Mouse (Mus musculus): ENCODE data around the gene Sh3pxd2a. TPM values are rescaled to one million over a fixed set of nuclear protein-coding genes. Genes with fewer than 3 reads are reported as not detected.

Gene Sh3pxd2a
- polyA plus RNA-seq, 1 experiment from 2014 or later = 6.4 TPM

GRCm38 (mm10) chr19:47429245-47429644 lies 35.0 kb downstream of the Sh3pxd2a start:
- H3K27me3 ChIP-seq = no peaks in the 10 kb centered on the region
- no peak for ATAC-seq (replicated peaks; ENCODE audit: low FRiP score)
- peak overlapping the region; percentile 72; the same call in 1 of the 2 replicates for H3K27ac ChIP-seq
- H3K4me1 ChIP-seq = peaks cover 47% of the 10 kb centered on the region
- H3K4me3 ChIP-seq (replicated peaks) = no peak overlapping the region
- H3K9me3 ChIP-seq (replicated peaks) = no peaks in the 10 kb centered on the region
- H3K9ac ChIP-seq = no peak overlapping the region
- WGBS = 71% methylated on average over 3 of the region's 3 CpGs
- no peak overlapping the region for H3K4me2 ChIP-seq
- H3K36me3 ChIP-seq = 0 out of 2 replicates have a peak, but pooled peaks cover under 1% of the 10 kb centered on the region

GRCm38 (mm10) chr19:47428794-47429193 lies 35.4 kb downstream of the Sh3pxd2a start:
- H3K27me3 ChIP-seq = no peaks in the 10 kb centered on the region
- ATAC-seq (replicated peaks; ENCODE audit: low FRiP score) = peak; percentile 47

GRCm38 (mm10) chr19:47427841-47428789 lies 36.1 kb downstream of the Sh3pxd2a start:
- peaks cover 43% of the 10 kb centered on the region for H3K4me1 ChIP-seq
- H3K27me3 ChIP-seq = no peaks in the 10 kb centered on the region
- peak overlapping the region; percentile 72 for H3K27ac ChIP-seq
- H3K4me3 ChIP-seq (replicated peaks) = no peak overlapping the region
- H3K36me3 ChIP-seq = peaks cover 11% of the 10 kb centered on the region; the same call in 1 of the 2 replicates
- peak; percentile 31 for ATAC-seq (replicated peaks; ENCODE audit: low FRiP score)
- 20% methylated on average over 13 of the region's 13 CpGs for WGBS
- 0 out of 2 replicates have a peak overlapping the region, but pooled peaks have one; percentile 17 for H3K4me2 ChIP-seq
- 0 out of 2 replicates have a peak overlapping the region, but pooled peaks have one; percentile 24 for H3K9ac ChIP-seq
- H3K9me3 ChIP-seq (replicated peaks) = no peaks in the 10 kb centered on the region

More at GRCm38 (mm10) chr19:47428794-47429193, 35.4 kb downstream of the Sh3pxd2a start:
- no peaks in the 10 kb centered on the region for H3K9me3 ChIP-seq (replicated peaks)
- no peak overlapping the region for H3K9ac ChIP-seq
- H3K4me2 ChIP-seq = no peak overlapping the region
- H3K4me3 ChIP-seq (replicated peaks) = no peak overlapping the region
- H3K36me3 ChIP-seq = peaks cover 5% of the 10 kb centered on the region; the same call in 1 of the 2 replicates
- peaks cover 47% of the 10 kb centered on the region for H3K4me1 ChIP-seq
- 33% methylated on average over 7 of the region's 7 CpGs for WGBS
- H3K27ac ChIP-seq = peak overlapping the region; percentile 72

DNA sequence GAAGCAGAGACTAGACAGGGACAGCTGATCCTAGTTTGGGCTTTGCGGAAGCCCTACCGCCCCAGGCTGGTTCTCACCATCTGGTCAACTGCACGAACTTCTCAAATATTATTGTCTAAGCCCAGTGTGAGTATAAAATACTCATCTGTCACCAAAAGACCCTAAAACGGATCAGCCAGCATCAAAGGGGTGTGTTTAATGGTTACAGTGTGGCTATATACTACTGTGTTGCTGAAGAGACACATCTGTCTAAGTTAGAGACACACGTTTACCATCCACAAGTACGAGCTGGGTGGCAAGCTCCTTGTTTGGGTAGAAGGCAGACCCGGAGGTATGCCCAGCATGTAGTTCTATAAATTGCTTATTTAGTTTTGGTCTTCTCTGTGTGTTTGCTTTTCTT lies 40.6 kb downstream of the Sh3pxd2a start:
- ATAC-seq (replicated peaks; ENCODE audit: low FRiP score) = no peak
- H3K27ac ChIP-seq = no peak overlapping the region
- no peaks in the 10 kb centered on the region for H3K9me3 ChIP-seq (replicated peaks)
- H3K27me3 ChIP-seq = no peaks in the 10 kb centered on the region
- H3K9ac ChIP-seq = no peak overlapping the region
- H3K4me2 ChIP-seq = no peak overlapping the region
- no peak overlapping the region for H3K4me3 ChIP-seq (replicated peaks)
- H3K36me3 ChIP-seq = peaks cover 11% of the 10 kb centered on the region; the same call in 1 of the 2 replicates
- WGBS = 66% methylated on average over 7 of the region's 7 CpGs
- peaks cover 32% of the 10 kb centered on the region for H3K4me1 ChIP-seq

DNA sequence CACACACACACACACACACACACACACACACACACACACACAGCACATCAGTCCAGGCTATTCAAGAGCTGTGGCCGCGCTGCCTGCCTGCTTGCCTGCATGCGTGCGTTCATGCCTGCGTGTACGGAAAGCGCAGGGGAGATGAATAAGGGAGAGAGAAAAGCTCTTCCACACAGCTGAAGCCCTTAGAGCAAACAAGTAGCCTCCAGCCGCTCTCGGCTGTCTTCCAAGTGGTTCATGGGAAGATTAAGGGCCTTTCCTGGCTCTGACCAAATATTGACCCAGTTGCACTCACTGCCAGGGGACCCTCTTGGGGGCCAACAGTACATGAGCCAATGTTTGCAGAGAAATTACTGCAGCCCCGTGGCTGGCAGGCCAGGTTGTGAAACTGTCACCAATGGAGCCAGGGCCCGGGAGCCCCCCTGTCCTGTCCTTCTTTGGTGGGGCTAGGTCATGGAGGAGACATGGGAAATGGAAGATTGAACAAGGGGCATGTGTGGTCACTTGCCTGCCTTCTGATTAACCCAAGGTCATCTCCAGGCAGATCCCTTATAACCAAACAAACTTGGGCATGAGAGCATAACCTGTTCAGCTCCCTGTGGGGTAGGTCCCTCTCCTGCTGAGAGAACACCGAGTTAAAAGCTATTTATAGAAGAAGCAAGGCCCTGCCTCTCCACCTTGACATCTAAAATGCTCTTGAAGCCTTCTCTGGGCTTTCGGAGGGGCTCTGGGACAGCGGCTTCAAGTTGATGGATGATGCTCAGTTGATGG lies 42.9 kb downstream of the Sh3pxd2a start:
- no peak overlapping the region for H3K4me3 ChIP-seq (replicated peaks)
- 48% methylated on average over 14 of the region's 14 CpGs for WGBS
- no peak overlapping the region for H3K4me2 ChIP-seq

GRCm38 (mm10) chr19:47420539-47420938 lies 43.7 kb downstream of the Sh3pxd2a start:
- Histone ChIP-seq H3K36me3 (peaks cover 11% of the 10 kb centered on the region; the same call in 1 of the 2 replicates), H3K27me3 (no peaks in the 10 kb centered on the region), H3K4me2 (no peak overlapping the region), H3K4me1 (peaks cover 28% of the 10 kb centered on the region), H3K27ac (no peak overlapping the region), H3K9me3 (replicated peaks) (no peaks in the 10 kb centered on the region), H3K9ac (no peak overlapping the region), H3K4me3 (replicated peaks) (no peak overlapping the region)
- 83% methylated on average over 11 of the region's 11 CpGs for WGBS
- ATAC-seq (replicated peaks; ENCODE audit: low FRiP score) = no peak; the same call in 1 of the 2 replicates

More for the DNA sequence above, 42.9 kb downstream of the Sh3pxd2a start:
- H3K36me3 ChIP-seq = peaks cover 11% of the 10 kb centered on the region; the same call in 1 of the 2 replicates
- H3K27me3 ChIP-seq = no peaks in the 10 kb centered on the region
- H3K4me1 ChIP-seq = peaks cover 22% of the 10 kb centered on the region
- no peaks in the 10 kb centered on the region for H3K9me3 ChIP-seq (replicated peaks)
- ATAC-seq (replicated peaks; ENCODE audit: low FRiP score) = no peak; the same call in 1 of the 2 replicates
- H3K27ac ChIP-seq = peak overlapping the region; percentile 60; the same call in 1 of the 2 replicates
- no peak overlapping the region for H3K9ac ChIP-seq

- no peak overlapping the region for H3K4me2 ChIP-seq
- peaks cover 42% of the 10 kb centered on the region for H3K4me1 ChIP-seq
- WGBS = 66% methylated on average over 8 of the region's 8 CpGs
- no peak overlapping the region for H3K9ac ChIP-seq
- no peak overlapping the region for H3K4me3 ChIP-seq (replicated peaks)
- H3K27me3 ChIP-seq = no peaks in the 10 kb centered on the region
- no peak for ATAC-seq (replicated peaks; ENCODE audit: low FRiP score)
- H3K36me3 ChIP-seq = peaks cover 10% of the 10 kb centered on the region; the same call in 1 of the 2 replicates
- H3K9me3 ChIP-seq (replicated peaks) = no peaks in the 10 kb centered on the region
- H3K27ac ChIP-seq = no peak overlapping the region
These were observed 45.0 kb downstream of the Sh3pxd2a start for GRCm38 (mm10) chr19:47419208-47419607.

GRCm38 (mm10) chr19:47416161-47416560 lies 48.0 kb downstream of the Sh3pxd2a start:
- 85% methylated on average over 12 of the region's 12 CpGs for WGBS
- no peak for ATAC-seq (replicated peaks; ENCODE audit: low FRiP score)
- H3K36me3 ChIP-seq = no peaks in the 10 kb centered on the region
- H3K9me3 ChIP-seq (replicated peaks) = no peaks in the 10 kb centered on the region
- H3K4me1 ChIP-seq = peaks cover 50% of the 10 kb centered on the region
- H3K27me3 ChIP-seq = no peaks in the 10 kb centered on the region
- H3K27ac ChIP-seq = no peak overlapping the region
- no peak overlapping the region for H3K4me2 ChIP-seq
- no peak overlapping the region for H3K4me3 ChIP-seq (replicated peaks)
- no peak overlapping the region for H3K9ac ChIP-seq

DNA sequence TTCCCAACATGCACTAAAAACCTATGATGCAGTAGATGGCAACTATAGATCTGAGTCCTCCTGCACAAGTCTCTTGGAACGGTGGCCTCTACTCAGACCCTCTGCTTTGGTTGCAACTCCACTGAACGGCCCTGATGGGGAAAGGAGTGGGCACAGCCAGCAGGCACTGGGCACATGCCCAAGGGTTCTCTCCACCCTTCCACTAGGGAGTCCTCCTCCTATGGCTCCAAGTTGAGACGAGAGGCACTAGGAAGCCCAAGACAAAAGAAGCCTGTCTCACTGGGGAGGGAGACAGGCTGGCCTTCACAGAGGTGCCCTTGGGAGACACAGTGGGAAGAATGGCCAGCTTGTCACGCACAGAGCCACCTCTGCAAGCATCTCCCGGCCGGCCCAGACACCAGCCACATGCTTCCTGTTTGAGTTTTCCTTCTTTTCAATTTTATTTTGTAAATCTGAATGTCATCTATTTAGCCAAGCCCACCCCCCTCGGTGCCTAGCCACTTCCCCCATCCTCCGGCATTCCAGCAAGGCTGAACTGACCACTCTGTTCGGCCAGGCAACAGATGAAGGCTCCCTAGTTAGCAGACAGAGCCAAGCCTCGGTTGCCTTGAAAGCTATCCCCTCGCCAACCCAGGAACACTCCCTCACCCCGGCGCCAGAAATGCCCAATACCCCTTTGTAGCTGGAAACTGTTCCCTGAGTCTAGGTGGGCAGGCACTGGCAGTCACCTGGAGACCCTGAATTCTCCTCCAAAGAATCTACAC lies 49.9 kb downstream of the Sh3pxd2a start:
- peak overlapping the region; percentile 75 for H3K27ac ChIP-seq
- no peaks in the 10 kb centered on the region for H3K9me3 ChIP-seq (replicated peaks)
- no peak overlapping the region for H3K4me3 ChIP-seq (replicated peaks)
- H3K9ac ChIP-seq = no peak overlapping the region
- no peak for ATAC-seq (replicated peaks; ENCODE audit: low FRiP score)
- peaks cover 54% of the 10 kb centered on the region for H3K4me1 ChIP-seq
- H3K36me3 ChIP-seq = no peaks in the 10 kb centered on the region
- no peaks in the 10 kb centered on the region for H3K27me3 ChIP-seq
- no peak overlapping the region for H3K4me2 ChIP-seq
- WGBS = 67% methylated on average over 13 of the region's 13 CpGs

DNA sequence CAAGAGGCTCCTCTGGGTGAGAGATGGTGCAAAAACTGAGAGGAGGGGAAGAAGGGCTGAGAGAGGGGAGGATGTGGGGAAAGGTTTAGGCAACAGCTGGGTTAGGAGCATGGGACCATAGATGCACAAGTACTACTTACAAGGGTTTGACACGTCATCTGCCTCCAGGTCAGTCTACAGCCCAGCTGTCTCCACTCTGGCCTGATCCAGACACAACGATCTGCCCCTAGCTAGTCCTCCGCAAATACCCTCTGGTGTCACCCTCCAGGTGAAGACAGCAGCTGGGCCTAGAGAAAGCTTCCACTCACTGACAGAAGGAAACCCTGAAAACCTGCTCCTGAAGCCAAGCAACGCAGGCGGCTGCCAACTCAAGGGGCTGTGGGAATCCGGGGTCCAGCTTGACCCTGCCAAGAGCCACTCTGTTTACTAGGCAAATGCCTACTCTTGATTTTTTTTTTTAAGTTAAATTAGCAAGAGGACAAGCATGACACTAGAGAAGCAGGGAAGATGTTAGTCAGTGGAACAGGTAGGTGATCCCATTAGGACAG lies 50.7 kb downstream of the Sh3pxd2a start:
- WGBS = 83% methylated on average over 6 of the region's 6 CpGs
- peaks cover 58% of the 10 kb centered on the region for H3K4me1 ChIP-seq
- no peak overlapping the region for H3K9ac ChIP-seq
- no peak overlapping the region for H3K4me3 ChIP-seq (replicated peaks)
- ATAC-seq (replicated peaks; ENCODE audit: low FRiP score) = no peak
- H3K27ac ChIP-seq = no peak overlapping the region
- H3K9me3 ChIP-seq (replicated peaks) = no peaks in the 10 kb centered on the region
- H3K36me3 ChIP-seq = no peaks in the 10 kb centered on the region
- no peaks in the 10 kb centered on the region for H3K27me3 ChIP-seq
- H3K4me2 ChIP-seq = no peak overlapping the region

All from kidney, embryonic 15.5 days (tissue).